Mouse (Mus musculus): ENCODE measurements around the gene Micu1. TPM values are rescaled to one million over a fixed set of nuclear protein-coding genes. Genes with fewer than 3 reads are reported as not detected.

Gene Micu1
- polyA plus RNA-seq, 1 experiment from 2014 or later, result 52.4 TPM

GRCm38 (mm10) chr10:59720017-59720416 lies 17.7 kb downstream of the Micu1 start:
- ATAC-seq, result no peak
- DNase-seq (ENCODE audit: low read depth, low spot score), result no peak
- no peak for TF ChIP-seq CTCF (IDR thresholded peaks at IDR 0.05)
- no peaks in the 10 kb centered on the region for H3K27me3 ChIP-seq
- CTCF ChIA-PET, result no interaction called here
- POLR2A ChIA-PET, result no interaction called here
- in situ Hi-C loops (cut with MboI; ENCODE audit: low pct_unique_long_range_greater_than_20kb), result no loop called here

- CTCF ChIA-PET, result no interaction called here
- ATAC-seq, result no peak
- H3K27me3 ChIP-seq, result no peaks in the 10 kb centered on the region
- POLR2A ChIA-PET, result interaction anchor here (0.7 to 0.8 kb wide), 2 partner anchors 290 to 1317 kb away, joined by 3 read pairs; no protein-coding TSS in a partner anchor
- no peak for DNase-seq (ENCODE audit: low read depth, low spot score)
- in situ Hi-C loops (cut with MboI; ENCODE audit: low pct_unique_long_range_greater_than_20kb), result no loop called here
- TF ChIP-seq CTCF (IDR thresholded peaks at IDR 0.05), result no peak
Measured at GRCm38 (mm10) chr10:59721555-59721954, 19.3 kb downstream of the Micu1 start.

- POLR2A ChIA-PET, result no interaction called here
- peak; percentile 65 for ATAC-seq
- CTCF ChIA-PET, result interaction anchor here (0.8 kb wide), 1 partner anchor 15 kb away, joined by 3 read pairs; no protein-coding TSS in a partner anchor
- TF ChIP-seq CTCF (IDR thresholded peaks at IDR 0.05), result no peak
- DNase-seq (ENCODE audit: low read depth, low spot score), result no peak
- H3K27me3 ChIP-seq, result no peaks in the 10 kb centered on the region
- in situ Hi-C loops (cut with MboI; ENCODE audit: low pct_unique_long_range_greater_than_20kb), result no loop called here
Measured at GRCm38 (mm10) chr10:59724634-59725033, 22.4 kb downstream of the Micu1 start.

GRCm38 (mm10) chr10:59727251-59727650 lies 25.0 kb downstream of the Micu1 start:
- H3K27me3 ChIP-seq, result no peaks in the 10 kb centered on the region
- in situ Hi-C loops (cut with MboI; ENCODE audit: low pct_unique_long_range_greater_than_20kb), result no loop called here
- ChIA-PET CTCF (interaction anchor here (0.8 to 1.7 kb wide), 2 partner anchors 11 kb away, joined by 3 to 5 read pairs; no protein-coding TSS in a partner anchor), POLR2A (no interaction called here)
- ATAC-seq (no peak), DNase-seq (ENCODE audit: low read depth, low spot score) (no peak)
- no peak for TF ChIP-seq CTCF (IDR thresholded peaks at IDR 0.05)

- ChIA-PET POLR2A (no interaction called here), CTCF (no interaction called here)
- TF ChIP-seq CTCF (IDR thresholded peaks at IDR 0.05), result no peak
- no peaks in the 10 kb centered on the region for H3K27me3 ChIP-seq
- ATAC-seq (no peak), DNase-seq (ENCODE audit: low read depth, low spot score) (no peak)
- in situ Hi-C loops (cut with MboI; ENCODE audit: low pct_unique_long_range_greater_than_20kb), result no loop called here
Measured at GRCm38 (mm10) chr10:59729261-59729660, 27.0 kb downstream of the Micu1 start.

- ChIA-PET CTCF (no interaction called here), POLR2A (no interaction called here)
- TF ChIP-seq CTCF (IDR thresholded peaks at IDR 0.05), result no peak
- in situ Hi-C loops (cut with MboI; ENCODE audit: low pct_unique_long_range_greater_than_20kb), result no loop called here
- H3K27me3 ChIP-seq, result no peaks in the 10 kb centered on the region
- ATAC-seq, result no peak
- DNase-seq (ENCODE audit: low read depth, low spot score), result no peak
Measured at GRCm38 (mm10) chr10:59729842-59730241, 27.6 kb downstream of the Micu1 start.

GRCm38 (mm10) chr10:59736027-59736598 lies 33.8 kb downstream of the Micu1 start:
- ChIA-PET POLR2A (interaction anchor here (0.8 kb wide), 1 partner anchor 110 kb away, joined by 3 read pairs; no protein-coding TSS in a partner anchor), CTCF (no interaction called here)
- no peak for DNase-seq (ENCODE audit: low read depth, low spot score)
- no peak for ATAC-seq
- no peaks in the 10 kb centered on the region for H3K27me3 ChIP-seq
- in situ Hi-C loops (cut with MboI; ENCODE audit: low pct_unique_long_range_greater_than_20kb), result no loop called here
- TF ChIP-seq CTCF (IDR thresholded peaks at IDR 0.05), result no peak

GRCm38 (mm10) chr10:59741448-59741847 lies 39.2 kb downstream of the Micu1 start:
- no peaks in the 10 kb centered on the region for H3K27me3 ChIP-seq
- in situ Hi-C loops (cut with MboI; ENCODE audit: low pct_unique_long_range_greater_than_20kb), result no loop called here
- no peak for ATAC-seq
- ChIA-PET POLR2A (no interaction called here), CTCF (no interaction called here)
- DNase-seq (ENCODE audit: low read depth, low spot score), result no peak
- no peak for TF ChIP-seq CTCF (IDR thresholded peaks at IDR 0.05)

GRCm38 (mm10) chr10:59743397-59743796 lies 41.1 kb downstream of the Micu1 start:
- ATAC-seq (no peak), DNase-seq (ENCODE audit: low read depth, low spot score) (no peak)
- no peak for TF ChIP-seq CTCF (IDR thresholded peaks at IDR 0.05)
- ChIA-PET CTCF (no interaction called here), POLR2A (interaction anchor here (1.0 kb wide), 1 partner anchor 21 kb away, joined by 3 read pairs; no protein-coding TSS in a partner anchor)
- no peaks in the 10 kb centered on the region for H3K27me3 ChIP-seq
- in situ Hi-C loops (cut with MboI; ENCODE audit: low pct_unique_long_range_greater_than_20kb), result no loop called here

GRCm38 (mm10) chr10:59743969-59744368 lies 41.7 kb downstream of the Micu1 start:
- in situ Hi-C loops (cut with MboI; ENCODE audit: low pct_unique_long_range_greater_than_20kb), result no loop called here
- POLR2A ChIA-PET, result interaction anchor here (1.0 kb wide), 1 partner anchor 20 kb away, joined by 3 read pairs; no protein-coding TSS in a partner anchor
- no peaks in the 10 kb centered on the region for H3K27me3 ChIP-seq
- CTCF ChIA-PET, result interaction anchor here (1.0 kb wide), 1 partner anchor 11 kb away, joined by 3 read pairs; no protein-coding TSS in a partner anchor
- ATAC-seq, result no peak
- no peak for DNase-seq (ENCODE audit: low read depth, low spot score)
- TF ChIP-seq CTCF (IDR thresholded peaks at IDR 0.05), result no peak

- in situ Hi-C loops (cut with MboI; ENCODE audit: low pct_unique_long_range_greater_than_20kb), result no loop called here
- POLR2A ChIA-PET, result no interaction called here
- no peak for DNase-seq (ENCODE audit: low read depth, low spot score)
- TF ChIP-seq CTCF (IDR thresholded peaks at IDR 0.05), result no peak
- no peak for ATAC-seq
- H3K27me3 ChIP-seq, result no peaks in the 10 kb centered on the region
- CTCF ChIA-PET, result interaction anchor here (1.0 to 1.6 kb wide), 2 partner anchors 9 kb away, joined by 3 read pairs; no protein-coding TSS in a partner anchor
Measured at GRCm38 (mm10) chr10:59747334-59747733, 45.1 kb downstream of the Micu1 start.

Measured in Patski (cell line).